Mouse (Mus musculus) retina, postnatal 7 days (tissue): ENCODE results near the gene Secisbp2l.

Experiments
- DNase-seq: peaks from one replicate; pipeline ENCODE4 v3.0.0-alpha.2; 2012; ENCODE audit warnings: low read depth, low spot score

The Secisbp2l gene

DNA sequence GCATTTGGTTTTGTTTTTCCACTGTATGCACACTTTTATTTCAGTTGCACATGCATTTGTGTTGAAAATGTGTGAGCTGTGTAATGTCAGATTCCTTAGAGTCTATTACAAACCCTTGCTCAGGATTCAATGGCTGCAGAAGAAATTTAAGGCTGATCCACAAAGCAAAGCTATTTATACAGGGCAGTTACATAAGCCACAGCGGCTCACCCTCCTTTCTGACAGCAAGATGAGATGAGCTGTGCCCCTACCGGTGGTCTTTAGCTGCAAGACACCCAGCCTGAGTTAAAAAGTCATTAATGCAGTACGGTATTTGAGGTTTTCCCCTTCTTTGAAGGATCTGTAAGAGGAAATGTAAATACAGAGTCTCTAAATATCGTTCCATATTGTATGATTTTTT lies 1.2 kb upstream of the Secisbp2l start:
- DNase-seq, result no peak

DNA sequence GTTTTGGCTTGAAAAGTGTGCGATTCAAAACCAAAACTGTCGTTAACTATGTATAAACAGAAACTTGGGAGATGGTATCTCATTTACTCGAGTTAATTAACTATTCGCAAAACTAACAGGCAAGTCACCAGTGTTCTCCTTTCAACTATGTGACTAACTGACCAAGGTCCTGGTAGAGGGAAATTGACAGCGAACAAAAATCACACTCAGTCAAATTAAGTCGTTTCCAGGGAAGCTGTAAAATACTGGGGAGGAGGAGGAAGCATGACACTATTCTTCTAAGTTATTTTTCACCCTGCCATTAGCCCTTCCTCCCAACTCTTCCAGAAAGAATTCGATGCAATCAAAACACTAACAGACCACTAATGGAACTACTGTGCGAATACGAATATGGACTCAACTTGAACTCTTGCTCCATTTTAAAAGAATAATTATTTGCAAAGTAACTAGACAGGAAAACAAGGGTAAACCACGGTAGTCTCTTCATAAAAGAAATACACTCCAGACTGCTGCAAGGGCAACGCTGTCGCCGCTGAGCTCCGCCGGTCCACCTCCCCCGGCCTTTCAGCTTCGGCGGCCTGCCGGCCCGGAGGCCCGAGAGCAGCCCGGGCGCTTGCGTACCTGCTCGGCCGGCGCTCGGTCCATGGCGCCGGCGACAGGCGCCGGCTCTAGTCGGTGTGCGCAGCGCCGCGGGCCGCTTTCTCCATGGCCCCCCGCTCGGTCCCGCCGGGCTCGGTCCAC lies 522 bp downstream of the Secisbp2l start:
- no peak for DNase-seq

DNA sequence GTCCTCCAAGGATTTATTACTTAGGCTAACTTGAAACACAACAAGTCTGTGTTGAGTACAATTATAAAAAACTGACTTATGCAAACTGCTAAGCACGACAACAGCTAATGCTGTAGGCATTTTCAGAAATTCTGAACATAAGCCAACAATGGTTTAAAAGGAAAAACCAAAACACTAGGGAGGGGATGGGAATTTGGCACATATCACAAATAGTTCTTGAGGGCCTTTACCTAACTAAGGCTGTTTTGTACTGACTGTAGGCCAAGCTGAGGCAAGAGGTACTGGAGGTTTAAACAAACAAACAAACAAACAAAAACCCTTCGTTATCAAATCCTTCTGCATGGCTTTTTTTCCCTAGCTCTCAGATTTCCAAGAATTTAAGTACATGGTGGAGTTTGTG lies 1.7 kb downstream of the Secisbp2l start:
- DNase-seq, result no peak

DNA sequence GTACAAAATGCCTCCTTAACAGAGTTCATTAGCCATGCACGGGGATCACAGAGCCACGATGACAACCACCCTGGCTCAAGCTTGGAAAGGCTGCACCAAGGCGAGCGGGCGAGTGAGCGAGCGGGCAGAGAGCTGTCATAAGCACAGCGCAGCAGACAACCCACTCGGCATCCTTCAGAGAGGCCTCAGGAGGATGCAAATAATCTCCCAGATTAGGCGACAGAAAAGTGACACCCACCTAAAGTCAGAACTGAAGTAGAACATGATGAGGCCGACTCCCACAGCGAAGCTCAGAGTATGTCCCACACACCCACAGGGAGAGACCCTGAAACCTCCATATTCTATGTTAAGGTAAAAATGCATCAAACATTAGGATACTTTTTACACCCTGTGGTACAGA lies 4.3 kb downstream of the Secisbp2l start:
- no peak for DNase-seq

DNA sequence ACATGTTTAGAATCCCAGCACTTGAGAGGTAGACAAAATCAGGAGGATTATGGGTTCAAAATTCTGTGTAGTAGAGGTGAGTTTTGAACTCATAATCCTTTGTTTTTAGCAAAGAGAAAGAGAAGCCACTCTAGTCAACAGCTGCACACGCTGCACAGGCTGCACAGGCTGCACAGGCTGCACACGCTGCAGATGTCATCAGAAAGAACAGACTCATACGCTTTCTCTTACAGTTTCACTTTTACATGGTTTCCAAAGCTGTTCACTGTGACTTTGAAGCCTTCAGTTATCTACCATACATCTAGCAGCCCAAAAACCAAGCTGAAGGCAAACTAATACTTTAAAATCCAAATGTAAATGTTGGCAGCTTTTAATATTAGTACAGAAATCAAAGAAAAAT lies 5.7 kb downstream of the Secisbp2l start:
- no peak for DNase-seq

DNA sequence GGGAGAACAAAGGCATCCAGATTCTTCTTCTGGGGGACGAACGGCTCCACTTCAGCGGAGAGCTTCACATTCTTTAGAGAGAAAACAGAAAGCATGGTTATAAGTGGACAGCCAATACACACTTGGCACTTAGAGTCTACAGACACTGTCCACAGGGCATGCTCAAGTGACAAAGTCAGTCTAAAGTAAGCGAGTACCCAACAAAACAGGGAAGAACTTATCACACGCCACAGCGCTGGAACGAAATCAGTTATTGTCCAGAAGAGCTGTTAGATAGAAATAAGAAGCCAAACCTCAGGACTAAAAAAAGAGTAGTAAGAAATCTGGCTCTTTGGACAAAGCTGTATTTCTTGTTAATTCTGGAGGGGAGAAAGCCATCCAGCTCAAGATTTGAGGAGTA lies 7.0 kb downstream of the Secisbp2l start:
- DNase-seq, result no peak

DNA sequence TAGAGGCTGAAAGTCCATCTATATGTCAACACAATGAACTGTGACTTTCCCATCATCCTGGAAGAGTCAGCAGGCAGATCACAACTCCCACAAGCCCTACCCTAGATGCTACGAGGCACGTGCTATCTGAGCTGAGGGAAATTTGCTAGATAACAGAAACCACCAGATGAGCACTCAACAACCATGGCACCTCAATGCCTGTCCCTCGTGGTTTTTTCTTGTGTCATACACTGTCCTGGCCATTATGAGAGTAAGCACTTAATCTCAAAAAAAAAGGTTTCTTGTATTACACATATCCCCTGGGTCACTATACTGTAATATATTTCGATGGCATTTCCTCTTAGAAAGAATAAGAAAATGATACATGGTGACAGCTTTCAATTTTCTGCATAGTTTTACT lies 7.8 kb downstream of the Secisbp2l start:
- DNase-seq, result no peak

DNA sequence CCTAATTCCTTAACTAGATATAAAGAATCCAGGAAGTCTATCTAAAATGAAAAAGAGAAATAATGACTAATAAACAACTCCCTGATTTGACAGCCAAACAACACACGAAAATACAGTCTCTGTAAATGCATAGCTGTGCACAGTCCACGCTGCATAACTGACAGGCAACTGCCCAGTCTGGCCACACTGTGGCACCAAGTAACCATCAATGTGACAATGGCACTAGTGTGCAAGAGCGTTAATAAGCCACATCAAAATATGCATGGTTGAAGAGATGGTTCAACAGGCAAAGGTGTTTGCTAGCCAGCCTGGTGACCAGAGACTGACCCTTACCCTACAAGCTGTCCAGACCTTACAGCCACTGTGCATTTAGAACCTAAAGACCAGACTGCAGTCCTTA lies 17.6 kb downstream of the Secisbp2l start:
- peak; percentile 37 for DNase-seq

DNA sequence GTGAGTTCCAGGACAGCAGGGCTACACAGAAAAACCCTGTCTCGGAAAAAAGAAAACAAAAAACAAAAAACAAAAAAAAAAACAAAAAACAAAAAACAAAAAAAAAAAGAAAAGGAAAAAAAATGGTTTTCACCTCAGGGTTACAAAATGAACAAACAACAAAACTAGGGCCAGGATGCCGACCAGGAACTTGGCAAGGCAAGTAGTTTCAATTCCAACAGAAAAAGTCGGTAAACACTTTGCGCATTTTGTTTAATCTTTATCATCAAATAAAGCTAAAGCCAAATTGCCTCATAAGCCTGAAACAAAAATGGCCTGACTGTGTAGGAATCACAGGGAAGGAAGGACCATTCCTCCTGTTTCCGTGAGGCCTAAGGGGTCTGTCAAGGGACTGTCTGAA lies 18.1 kb downstream of the Secisbp2l start:
- DNase-seq, result no peak

DNA sequence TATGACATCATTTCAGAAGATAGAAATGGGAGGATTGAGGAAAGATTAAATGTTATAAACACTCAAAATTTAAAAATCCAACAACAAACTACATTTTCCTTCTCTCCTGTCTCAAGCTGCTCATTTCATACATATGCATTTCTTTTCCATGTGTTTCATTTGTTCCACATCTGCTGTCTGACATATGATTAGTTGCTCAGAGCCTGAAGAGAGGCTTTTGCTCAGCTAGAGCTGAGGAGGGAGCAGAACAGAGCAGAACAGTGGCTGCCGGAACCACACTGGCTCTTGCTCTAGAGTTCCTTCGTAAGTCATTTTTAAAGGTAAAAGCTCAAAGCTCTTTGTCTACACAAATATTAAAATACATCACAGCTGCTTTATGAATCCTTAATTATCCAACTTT lies 33.3 kb downstream of the Secisbp2l start:
- DNase-seq, result no peak

DNA sequence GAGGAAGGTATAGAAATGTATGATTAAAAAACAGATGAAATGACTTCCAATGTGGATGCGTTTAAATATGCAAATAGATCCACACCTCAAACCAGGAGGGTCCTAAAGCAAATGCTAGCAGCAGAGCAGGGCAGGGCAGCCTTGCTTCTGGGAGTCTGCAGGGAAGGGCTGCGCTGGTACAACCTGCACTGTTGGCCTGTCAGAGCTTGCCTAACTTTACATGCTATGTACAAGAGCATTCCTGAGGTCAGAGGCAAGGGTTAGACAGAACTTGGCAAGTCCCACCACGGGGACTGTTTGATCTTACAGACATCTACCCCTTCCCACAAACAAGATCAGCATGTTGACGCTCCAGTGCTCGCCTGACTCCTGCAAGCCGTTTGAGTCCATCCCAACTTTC lies 43.3 kb downstream of the Secisbp2l start:
- no peak for DNase-seq

DNA sequence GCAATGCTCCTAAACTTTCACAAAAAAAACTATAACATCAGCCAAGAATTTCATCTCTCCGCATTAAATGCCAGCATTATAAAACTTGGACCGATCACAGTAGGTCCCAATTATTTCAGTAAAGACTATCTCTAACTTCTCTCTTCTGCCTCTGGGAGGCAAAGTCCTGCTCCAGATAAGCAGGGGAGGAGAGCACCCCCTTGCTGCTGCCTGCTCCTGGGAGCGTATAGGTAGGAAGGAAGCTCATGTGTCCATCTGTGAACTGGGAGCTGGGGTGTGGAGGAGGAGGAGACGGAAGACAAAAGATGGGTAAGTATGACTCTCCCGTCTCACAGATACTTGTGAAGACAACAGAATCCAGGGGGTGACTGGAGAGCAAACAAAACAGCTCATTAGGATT lies 44.0 kb downstream of the Secisbp2l start:
- no peak for DNase-seq

DNA sequence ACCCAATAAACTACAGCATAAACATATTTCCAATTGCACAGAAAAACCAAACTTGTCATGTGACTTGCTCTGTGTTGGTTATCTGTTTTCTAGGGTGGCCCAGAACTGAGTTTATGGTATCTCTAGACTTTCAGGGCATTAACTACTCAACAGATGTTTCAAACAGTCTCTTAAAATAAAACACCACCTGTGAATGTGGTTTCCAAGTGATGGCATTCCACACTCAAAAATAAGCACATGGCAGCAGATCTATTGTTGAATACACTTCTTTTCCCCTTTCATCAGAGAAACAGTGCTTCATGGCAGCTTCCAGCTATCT lies 46.7 kb downstream of the Secisbp2l start:
- no peak for DNase-seq

DNA sequence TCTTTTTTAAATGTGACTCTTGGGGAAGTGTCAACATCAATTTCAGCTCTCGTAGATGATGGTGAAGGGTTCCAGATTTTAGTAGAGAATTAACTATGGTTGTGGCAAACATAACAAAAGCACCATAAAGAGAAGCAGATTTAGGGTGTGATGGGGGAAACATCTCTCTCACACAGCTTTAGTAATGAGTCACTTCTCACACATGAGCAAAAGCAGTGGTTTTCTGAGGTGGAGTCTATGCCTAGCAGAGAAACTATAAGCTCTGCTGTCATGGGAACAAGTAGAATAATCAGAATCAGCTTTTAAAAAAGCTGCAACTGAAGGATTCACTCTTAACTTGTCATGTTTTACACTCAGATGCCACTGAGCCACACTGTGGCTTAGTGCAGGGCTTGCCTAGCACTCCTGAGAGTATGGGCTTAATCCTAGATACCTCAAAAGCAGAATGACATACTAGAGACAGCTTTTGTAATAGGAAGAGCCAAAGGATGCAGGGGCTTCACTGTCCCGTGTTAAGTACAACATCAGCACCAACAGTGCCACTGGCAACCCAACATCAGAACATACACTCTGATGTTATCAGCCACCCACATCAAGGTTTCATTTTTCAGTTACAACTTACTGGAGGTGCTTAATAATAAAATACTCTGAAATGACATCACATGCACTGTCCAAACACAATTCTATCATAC lies 47.2 kb downstream of the Secisbp2l start:
- no peak for DNase-seq

DNA sequence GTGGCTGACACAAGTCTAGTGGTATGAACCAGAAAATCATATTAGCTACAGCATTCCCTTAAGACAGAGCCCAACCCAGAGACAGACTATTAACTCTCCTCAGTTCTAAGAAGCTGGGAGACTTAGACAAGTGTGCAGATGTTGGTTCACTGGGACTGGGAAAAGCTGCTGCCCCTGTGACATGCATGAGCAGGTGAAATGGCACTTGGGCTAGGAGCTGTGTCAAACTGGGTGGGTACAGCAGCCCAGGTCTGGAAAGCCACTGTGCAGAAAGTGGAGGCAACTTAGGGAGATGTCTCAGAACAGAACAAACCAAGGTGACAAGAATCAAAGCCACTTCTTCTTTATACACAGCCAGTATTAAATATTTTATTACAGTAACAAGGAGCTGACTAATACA lies 47.9 kb downstream of the Secisbp2l start:
- no peak for DNase-seq

DNA sequence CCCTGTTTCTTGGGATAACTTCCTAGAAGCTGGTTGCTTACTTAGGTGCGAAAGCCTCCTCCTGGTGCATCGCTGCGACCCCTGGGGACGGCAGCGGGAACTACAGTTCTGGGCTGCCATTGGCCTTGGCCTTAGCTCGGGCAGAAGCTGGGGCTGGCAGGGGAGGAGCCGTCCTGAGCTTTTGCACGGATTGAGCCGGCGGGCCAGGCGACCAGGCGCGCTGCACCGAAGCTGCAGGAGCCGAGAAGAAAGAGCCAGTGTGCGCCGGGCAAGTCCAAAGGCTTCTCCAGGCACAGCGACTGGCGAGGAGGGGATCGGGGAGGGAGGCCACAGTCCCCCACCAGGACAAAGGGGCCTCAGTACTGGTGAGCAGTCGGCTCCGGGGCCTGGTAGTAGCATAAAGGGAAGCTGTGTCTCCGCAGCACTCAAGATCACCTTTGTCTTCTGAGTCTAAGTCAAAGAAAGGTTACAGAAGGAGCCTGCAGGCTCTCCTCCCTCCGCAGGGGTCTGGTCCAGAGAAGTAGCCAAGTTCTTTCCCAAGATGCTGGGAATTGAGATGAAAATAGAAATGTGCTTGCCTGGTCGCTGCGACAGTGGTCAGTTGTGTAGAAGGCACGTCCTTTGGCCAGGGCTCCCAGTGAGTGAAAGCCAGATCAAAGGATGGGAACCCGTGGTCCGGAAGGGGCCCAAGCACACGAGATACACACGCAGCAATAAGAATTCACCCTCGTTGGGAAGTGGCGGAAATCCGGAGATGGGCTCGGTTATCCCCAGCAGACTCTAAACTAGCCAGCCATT lies 50.7 kb downstream of the Secisbp2l start:
- DNase-seq, result peak; percentile 88

DNA sequence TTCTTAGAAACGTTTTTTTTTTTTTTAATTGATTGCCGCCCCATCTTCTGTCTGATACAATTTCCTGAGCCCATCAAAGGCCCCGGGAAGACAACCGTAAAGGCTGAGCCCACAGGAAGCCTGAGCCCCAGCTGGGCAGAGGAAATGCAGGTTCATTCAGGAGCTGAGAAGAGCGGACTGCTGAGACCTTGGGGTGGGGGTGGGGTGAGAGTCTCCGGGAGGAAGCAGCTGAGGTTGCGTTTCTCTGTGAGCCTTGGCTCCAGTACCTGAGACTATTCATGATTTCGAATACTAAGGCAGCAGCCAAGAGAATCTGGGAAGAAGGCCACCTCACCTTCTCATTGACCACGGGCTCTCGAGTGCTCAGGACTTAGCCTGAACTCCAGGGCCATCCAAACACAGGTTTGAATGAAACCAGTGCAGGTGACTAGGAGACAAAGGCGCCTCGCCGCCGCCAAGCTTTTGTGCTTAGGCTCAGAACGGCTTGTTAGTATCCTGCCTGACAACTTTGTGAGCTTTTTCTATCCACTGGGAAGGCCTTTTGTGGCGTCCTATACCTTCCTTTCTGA lies 58.0 kb downstream of the Secisbp2l start:
- no peak for DNase-seq

DNA sequence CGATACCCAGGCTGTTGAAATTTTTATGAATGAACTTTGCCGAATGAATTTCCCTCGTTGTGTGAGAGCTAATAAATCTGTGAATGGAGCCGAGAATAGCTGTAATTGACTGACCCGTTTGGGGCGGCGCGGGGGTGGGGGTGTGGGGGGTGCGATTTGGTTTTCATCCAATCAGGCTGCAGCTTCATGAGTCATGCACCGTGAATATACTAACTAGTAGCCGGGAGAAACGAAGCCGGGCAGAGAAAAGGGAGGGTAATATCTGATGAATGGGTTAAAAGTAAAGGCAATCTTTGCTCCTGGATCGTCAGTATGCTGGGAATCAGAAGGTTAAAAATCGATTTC lies 58.6 kb downstream of the Secisbp2l start, which contains the start of gene Shc4:
Shc4 (minus strand) TSS at position 63 of the 345 bp plus-strand sequence.
- no peak for DNase-seq

DNA sequence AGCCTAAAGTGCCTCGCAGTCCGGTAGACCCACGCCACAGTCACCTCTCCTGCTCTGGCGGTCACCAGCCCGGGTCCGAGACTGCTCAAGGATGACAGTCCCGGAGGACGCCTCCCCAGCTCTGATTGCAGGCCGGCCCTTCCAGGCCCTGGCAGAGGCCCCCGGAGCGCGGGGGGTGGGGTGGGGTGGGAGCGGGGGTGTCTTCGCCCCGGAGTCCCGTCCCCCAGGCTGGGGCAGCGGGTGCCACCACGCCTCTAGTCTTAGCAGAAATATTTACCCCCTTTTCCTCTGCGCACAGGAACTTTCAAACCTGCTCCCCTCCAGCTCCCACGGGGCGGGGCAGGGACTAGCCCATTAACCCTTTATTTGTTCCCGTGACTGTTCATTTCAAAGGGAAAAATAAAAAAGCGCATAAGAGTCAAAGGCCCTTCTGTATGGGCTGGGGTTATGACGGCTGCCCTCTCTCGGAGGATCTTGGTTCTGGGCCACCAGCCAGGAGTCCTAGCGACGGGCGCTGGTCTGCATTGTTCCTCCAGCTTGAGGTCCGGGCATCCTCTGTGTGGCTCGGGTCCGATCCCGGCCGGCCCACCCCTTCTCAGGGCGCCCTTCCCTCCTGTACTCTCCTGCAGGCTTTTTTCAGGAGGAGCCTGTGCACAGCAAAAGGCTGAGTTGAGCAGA lies 59.1 kb downstream of the Secisbp2l start:
- DNase-seq, result peak; percentile 17

DNA sequence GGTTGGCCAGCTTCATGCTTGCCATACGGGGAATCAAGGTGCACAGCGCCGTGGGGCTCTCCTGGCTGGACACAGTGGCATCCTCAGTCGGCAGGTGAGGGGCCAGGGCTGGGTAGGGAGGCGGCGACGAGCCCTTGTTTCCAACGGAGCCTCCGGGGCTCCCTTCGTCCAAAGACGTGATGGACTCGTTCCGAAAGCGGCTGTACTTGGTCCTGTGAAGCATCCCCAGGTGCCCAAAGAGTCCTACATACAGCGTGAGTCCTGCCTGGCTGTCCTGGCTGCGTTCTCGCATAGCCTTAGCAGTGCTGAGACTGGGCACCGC lies 59.6 kb downstream of the Secisbp2l start:
- no peak for DNase-seq

DNA sequence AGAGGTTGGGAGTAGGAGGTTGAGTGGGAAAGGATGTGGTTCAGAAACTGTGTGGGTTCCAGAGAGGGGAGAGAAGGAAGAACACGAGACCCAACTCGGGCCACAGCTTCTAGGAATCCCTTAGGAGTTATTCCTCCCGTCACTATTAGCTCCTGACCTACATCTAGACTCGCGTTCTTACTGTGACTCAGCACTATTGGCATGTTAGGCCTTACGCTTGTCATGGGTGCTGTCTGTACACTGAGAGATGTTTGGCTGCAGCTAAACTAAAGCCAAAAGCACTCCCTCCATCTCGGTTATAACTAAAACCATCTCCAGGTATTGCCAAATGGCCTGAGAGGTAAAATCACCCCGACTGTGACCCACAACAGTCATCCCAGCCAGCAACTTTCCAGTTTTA lies 66.1 kb downstream of the Secisbp2l start:
- DNase-seq, result no peak

DNA sequence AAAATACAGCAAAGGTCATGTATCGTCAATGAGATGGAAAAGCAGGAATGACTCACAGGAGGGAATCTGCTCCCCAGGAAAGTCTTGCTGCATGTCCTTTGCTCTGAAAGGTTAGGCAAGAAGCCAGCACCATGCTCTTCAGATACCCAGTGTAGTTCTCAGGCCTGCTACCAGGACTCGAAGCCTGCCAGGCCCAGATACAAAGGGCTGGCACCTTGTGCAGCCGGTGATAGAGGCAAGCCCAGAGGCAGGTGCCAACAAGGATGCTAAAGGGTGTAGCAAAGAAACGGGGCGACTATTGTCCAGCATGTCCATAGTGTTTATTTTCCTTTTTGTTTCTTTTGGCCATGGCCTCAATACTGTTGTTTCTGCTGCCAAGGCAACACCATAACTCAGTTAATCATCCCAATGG lies 76.2 kb downstream of the Secisbp2l start:
- DNase-seq, result no peak
